Mouse (Mus musculus) lung, postnatal 4 days (tissue): ENCODE results near the gene Car15.

ENCODE experiments used
- DNase-seq, 2 experiments: peaks; one replicate each; pipeline ENCODE4 v3.0.0; 2021

The Car15 gene

GRCm38 (mm10) chr16:17832821-17833220 lies 5.3 kb downstream of the Car15 start, which contains the start of gene B830017H08Rik:
TSS of gene B830017H08Rik (plus strand) at chr16:17833121.
- no peak for DNase-seq

DNA sequence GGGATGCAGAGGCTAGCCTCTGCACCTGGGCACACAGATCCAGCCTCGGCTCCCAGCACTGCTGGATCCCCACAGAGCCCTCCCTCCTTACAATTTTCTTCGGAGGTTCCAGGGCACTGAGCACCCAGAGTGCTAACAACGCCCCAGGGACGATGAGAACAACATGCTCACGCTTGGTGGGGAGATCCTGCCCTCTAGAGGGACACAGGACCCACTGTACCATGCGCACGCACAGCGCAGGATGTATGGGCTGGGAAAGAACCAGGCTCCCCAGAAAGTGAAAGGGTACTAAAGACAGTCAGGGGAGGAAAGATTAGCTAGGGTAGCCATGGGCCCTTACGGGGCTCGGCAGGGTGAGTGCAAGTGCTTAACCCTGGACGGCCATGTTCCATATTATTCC lies 6.4 kb downstream of the Car15 start:
- no peak for DNase-seq

- DNase-seq: no peak
These were observed 7.6 kb downstream of the Car15 start for GRCm38 (mm10) chr16:17830385-17831178.

GRCm38 (mm10) chr16:17828867-17829266 lies 9.3 kb downstream of the Car15 start:
- DNase-seq: no peak

- no peak for DNase-seq
These were observed 9.9 kb downstream of the Car15 start for GRCm38 (mm10) chr16:17828229-17828628.

DNA sequence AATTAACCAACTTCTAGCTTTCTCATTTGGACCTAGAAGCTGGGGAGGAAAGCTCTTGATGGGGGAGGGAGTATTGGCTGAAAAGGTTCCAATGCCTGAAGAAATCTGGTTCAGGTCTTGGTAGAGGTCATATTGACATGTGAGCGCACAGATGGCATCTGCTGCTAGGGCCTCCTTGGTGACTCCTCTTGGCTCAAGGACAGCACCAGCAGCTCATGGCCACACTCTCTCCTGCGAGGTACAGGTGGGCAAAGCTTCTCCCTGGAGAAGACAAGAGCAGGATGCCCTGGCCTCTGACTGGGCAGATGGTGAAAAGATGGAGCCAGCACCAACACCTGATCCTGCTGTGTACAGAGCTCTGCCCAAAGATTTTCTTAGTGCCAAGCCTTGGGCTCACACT lies 11.7 kb downstream of the Car15 start:
- no peak for DNase-seq

GRCm38 (mm10) chr16:17816528-17816927 lies 21.6 kb downstream of the Car15 start:
- no peak for DNase-seq

- peak; percentile 80 to 81 for DNase-seq
These were observed 22.5 kb downstream of the Car15 start for GRCm38 (mm10) chr16:17815411-17816402.

GRCm38 (mm10) chr16:17813173-17813572 lies 25.0 kb downstream of the Car15 start:
- DNase-seq: peak in 1 of 2 experiments; percentile 23

DNA sequence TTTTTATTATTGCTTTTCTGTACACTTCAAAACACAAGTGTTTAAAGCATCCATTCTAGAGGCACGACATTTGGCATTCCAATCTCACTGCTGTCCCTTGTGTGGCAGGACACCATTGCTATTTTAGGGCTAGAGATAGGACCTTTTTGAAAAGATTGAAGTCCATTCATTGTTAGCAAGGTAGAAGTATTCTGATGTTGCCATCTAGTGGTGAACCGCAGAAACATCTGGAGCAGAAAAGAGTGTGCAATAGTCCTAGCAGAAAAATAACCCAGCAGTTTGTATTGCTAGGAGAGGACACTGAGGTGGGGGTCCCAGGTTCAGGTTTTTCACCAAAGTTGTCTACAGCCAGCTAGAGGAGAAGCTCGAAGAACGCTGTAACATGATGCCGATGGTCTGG lies 26.0 kb downstream of the Car15 start:
- DNase-seq: no peak

GRCm38 (mm10) chr16:17809711-17810110 lies 28.5 kb downstream of the Car15 start:
- peak; percentile 69 to 86 for DNase-seq

DNA sequence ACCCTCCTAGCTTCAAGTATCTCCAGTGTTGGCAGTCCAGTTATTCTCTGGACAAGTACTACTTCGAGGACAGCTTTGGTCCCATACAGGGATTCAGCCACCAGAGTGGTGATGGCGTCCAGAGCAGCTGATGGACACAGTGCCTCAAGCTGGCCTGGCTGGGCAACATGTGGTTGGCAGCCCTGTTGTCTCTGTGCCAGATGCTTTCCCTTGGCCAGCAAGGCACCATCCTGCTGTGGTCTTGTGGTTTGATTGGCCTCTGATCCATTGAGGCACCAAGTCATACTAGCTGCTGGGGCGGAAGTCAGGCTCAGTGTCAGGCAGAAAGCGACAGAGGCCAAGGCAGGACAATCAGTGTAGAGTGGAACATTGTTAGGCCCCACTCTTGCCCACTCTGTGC lies 29.0 kb downstream of the Car15 start:
- DNase-seq: peak in 1 of 2 experiments; percentile 38

DNA sequence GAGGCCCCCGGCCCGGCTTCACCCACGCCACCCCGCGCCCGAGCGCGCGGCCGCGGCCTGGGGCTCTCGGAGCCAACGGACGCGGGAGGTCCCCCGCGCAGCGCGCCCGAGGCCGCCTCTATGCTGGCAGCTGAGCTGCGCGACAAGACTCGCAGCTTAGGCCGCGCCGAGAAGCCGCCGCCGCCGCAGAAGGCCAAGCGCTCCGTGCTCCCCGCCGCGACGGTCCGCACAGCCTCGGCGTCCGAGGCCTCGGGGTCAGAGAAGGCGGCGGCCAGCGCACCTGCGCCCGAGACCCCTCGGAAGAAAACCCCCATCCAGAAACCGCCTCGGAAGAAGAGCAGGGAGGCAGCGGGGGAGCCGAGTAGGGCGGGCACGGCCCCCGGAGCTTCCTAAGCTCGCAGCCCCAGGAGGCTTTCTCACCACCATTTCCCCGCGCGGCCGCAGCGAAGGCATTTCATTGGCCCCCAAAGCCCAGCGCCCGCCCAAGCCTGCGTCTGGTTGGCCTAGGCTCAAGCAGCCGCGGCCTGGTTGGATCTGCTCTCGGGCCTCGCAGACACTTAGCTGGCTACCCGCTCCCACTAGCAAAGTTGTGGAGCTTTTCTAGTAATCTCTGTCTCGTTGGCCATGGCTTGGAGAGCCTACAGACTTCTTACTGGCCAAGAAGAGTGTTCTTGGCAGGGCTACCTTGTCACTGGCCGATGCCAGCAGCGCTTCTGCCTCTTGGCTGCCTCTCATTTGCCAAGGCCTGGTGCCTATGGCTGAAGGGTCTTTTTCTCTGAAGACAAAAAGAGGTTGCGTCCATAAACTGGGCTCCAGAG lies 30.8 kb downstream of the Car15 start:
- DNase-seq: peak; percentile 86 to 89

- peak; percentile 38 to 73 for DNase-seq
These were observed 31.5 kb downstream of the Car15 start for GRCm38 (mm10) chr16:17806581-17807191.

DNA sequence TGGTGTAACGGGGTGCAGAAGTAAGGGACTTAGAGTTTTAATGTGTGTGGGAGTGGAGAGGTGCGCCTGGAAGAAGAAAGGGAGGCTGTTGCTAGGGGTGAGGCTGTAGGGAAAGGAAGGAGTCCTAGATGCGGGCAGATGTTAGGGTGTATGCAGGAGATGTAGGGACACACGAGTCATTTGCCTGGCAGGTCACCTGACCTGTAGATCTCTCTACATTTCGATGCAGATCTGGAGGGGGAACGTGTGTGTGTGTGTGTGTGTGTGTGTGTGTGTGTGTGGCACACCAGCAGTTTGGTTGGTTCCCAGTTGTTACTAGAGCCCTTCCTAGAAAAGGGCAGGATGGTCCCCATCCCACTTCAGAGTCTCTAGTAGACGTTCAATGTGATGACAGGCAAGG lies 33.2 kb downstream of the Car15 start:
- no peak for DNase-seq

GRCm38 (mm10) chr16:17804449-17804912 lies 33.7 kb downstream of the Car15 start:
- peak; percentile 30 to 48 for DNase-seq

DNA sequence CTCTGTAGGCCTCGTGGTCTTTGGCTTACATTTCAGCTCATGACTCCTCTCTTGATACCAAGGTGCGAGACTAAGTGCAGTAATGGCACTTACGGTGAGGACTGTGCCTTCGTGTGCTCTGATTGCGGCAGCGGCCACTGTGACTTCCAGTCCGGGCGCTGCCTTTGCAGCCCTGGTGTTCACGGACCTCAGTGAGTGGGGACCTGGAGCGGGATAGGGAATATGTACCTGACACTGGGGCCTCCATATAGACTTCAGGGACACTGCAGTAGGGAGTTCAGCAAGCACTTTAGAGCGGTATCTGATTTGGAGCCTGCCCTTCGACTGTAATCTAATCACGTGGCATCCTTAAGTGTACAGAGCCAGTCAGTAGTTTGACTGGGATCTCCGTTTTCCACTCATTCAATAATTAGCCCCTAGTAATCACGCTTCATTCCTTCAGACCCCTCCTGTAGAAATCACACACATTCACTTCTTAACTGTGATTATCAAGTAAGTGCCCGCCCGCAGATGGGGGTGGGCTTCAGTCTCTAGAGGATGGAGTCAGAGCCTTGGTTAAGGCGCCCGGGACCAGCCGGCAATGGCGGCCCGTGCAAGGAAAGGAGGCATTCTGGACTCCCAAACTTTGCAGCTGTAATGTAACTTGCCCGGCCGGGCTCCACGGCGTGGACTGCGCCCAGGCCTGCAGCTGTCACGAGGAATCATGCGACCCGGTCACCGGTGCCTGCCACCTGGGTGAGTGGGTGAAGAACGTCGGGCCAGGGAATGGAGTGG lies 34.3 kb downstream of the Car15 start:
- DNase-seq: no peak

DNA sequence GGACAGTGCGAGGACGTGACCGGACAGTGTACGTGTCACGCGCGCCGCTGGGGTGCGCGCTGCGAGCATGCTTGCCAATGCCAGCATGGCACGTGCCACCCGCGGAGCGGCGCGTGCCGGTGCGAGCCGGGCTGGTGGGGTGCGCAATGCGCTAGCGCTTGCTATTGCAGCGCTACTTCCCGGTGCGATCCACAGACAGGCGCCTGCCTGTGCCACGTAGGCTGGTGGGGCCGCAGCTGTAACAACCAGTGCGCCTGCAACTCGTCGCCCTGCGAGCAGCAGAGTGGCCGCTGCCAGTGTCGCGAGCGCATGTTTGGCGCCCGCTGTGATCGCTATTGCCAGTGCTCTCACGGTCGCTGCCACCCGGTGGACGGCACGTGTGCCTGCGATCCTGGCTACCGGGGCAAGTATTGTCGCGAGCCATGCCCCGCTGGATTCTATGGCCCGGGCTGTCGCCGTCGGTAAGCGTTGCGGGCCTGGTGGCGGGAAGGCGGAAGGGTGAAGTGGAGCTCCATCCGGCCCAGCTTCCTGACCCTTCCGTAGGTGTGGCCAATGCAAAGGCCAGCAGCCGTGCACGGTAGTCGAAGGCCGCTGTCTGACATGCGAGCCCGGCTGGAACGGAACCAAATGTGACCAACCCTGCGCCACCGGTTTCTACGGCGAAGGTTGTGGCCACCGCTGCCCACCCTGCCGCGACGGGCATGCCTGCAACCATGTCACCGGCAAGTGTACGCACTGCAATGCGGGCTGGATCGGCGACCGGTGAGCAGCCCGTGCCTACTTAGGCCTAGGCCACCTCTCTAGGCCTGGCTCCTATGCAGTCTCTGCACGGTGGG lies 35.1 kb downstream of the Car15 start:
- DNase-seq: peak; percentile 60 to 68

GRCm38 (mm10) chr16:17802456-17802838 lies 35.7 kb downstream of the Car15 start:
- no peak for DNase-seq

- no peak for DNase-seq
These were observed 36.2 kb downstream of the Car15 start for GRCm38 (mm10) chr16:17801777-17802455.
